Mouse (Mus musculus) kidney, adult 2 months (tissue): Measurements from ENCODE around the gene Dmrtb1.

ENCODE experiments used
- CTCF ChIP-seq: fragments of 200-500 bp; conservative IDR thresholded peaks from 2 replicates; pipeline ENCODE4 v1.5.1; 2011; ENCODE audit warnings: low read depth, mild to moderate bottlenecking, control low read depth, low read length, moderate library complexity, mixed read lengths; ENCODE audit not compliant: insufficient read depth, insufficient read length
- POLR2A ChIP-seq: fragments of 200-500 bp; IDR thresholded peaks from one replicate; pipeline ENCODE4 v1.6.1; 2011; ENCODE audit warnings: low read depth, low read length, control low read depth

GRCm38 (mm10) chr4:107648959-107649485 is 35.0 kb downstream of the Dmrtb1 start:
- TF ChIP-seq POLR2A (no peak), CTCF (no peak)
